8 mouse cellular contexts compared by ENCODE assay signal in genomic region chr5:31571023-31571608, GRCm38 (mm10). TPM values are rescaled to one million over a fixed set of nuclear protein-coding genes. Genes with fewer than 3 reads are reported as not detected.
DNase-seq lines count a peak whose midpoint lies in the region; ATAC-seq lines count a peak whose summit lies in the region.

No protein-coding gene starts in this region.

- peak; percentile 81 for ATAC-seq in heart, embryonic 12.5 days (ENCODE audit: insufficient number of reproducible peaks, low FRiP score)
- ATAC-seq in kidney, embryonic 15.5 days (replicated peaks; ENCODE audit: low FRiP score): 0 out of 2 replicates have a peak, but pooled peaks have one; percentile 25
- no peak for ATAC-seq in liver, embryonic 16.5 days (ENCODE audit: low read depth)
- ATAC-seq in neural tube, embryonic 13.5 days (ENCODE audit: low read depth): no peak

- peaks cover 44% of the 10 kb centered on the region for H3K4me1 ChIP-seq in heart, embryonic 12.5 days (replicated peaks)
- peaks cover 31% of the 10 kb centered on the region for H3K4me1 ChIP-seq in kidney, embryonic 15.5 days
- H3K4me1 ChIP-seq in liver, embryonic 16.5 days (ENCODE audit: control insufficient read depth, low read depth, low read length): no peaks in the 10 kb centered on the region
- peaks cover 13% of the 10 kb centered on the region for H3K4me1 ChIP-seq in neural tube, embryonic 13.5 days (replicated peaks)

- peak overlapping the region; percentile 72 for H3K9ac ChIP-seq in heart, embryonic 12.5 days
- H3K9ac ChIP-seq in kidney, embryonic 15.5 days: peak overlapping the region; percentile 12; the same call in 1 of the 2 replicates
- no peak overlapping the region for H3K9ac ChIP-seq in liver, embryonic 16.5 days (ENCODE audit: low read depth, low read length)
- peak overlapping the region; percentile 53 for H3K9ac ChIP-seq in neural tube, embryonic 13.5 days

- H3K27me3 ChIP-seq in heart, embryonic 12.5 days (replicated peaks): no peaks in the 10 kb centered on the region
- H3K27me3 ChIP-seq in kidney, embryonic 15.5 days: no peaks in the 10 kb centered on the region
- H3K27me3 ChIP-seq in liver, embryonic 16.5 days (ENCODE audit: control insufficient read depth, insufficient read depth, low read depth, low read length): no peaks in the 10 kb centered on the region
- no peaks in the 10 kb centered on the region for H3K27me3 ChIP-seq in neural tube, embryonic 13.5 days

- no peaks in the 10 kb centered on the region for H3K9me3 ChIP-seq in heart, embryonic 12.5 days (replicated peaks)
- no peaks in the 10 kb centered on the region for H3K9me3 ChIP-seq in kidney, embryonic 15.5 days (replicated peaks)
- H3K9me3 ChIP-seq in liver, embryonic 16.5 days (replicated peaks; ENCODE audit: control insufficient read depth, low read length): no peaks in the 10 kb centered on the region
- no peaks in the 10 kb centered on the region for H3K9me3 ChIP-seq in neural tube, embryonic 13.5 days

- no peaks in the 10 kb centered on the region for H3K36me3 ChIP-seq in heart, embryonic 12.5 days
- H3K36me3 ChIP-seq in kidney, embryonic 15.5 days: no peaks in the 10 kb centered on the region
- no peaks in the 10 kb centered on the region for H3K36me3 ChIP-seq in liver, embryonic 16.5 days (ENCODE audit: control insufficient read depth, insufficient read depth)
- no peaks in the 10 kb centered on the region for H3K36me3 ChIP-seq in neural tube, embryonic 13.5 days

- peak; percentile 35 for DNase-seq in layer of hippocampus, adult 11-12 months (ENCODE audit: low spot score)
- no peak for DNase-seq in layer of hippocampus, postnatal 25 days (ENCODE audit: extremely low spot score in 1 of 2, low spot score in 1 of 2)
- DNase-seq in cerebellum, postnatal 25 days: peak; percentile 55 to 65
- DNase-seq in urinary bladder, postnatal 10 days (ENCODE audit: low spot score): no peak

- H3K27ac ChIP-seq in heart, embryonic 12.5 days (ENCODE audit: poor library complexity, severe bottlenecking): peak overlapping the region; percentile 100
- peak overlapping the region; percentile 79 for H3K27ac ChIP-seq in kidney, embryonic 15.5 days
- no peak overlapping the region; the same call in 1 of the 2 replicates for H3K27ac ChIP-seq in liver, embryonic 16.5 days (ENCODE audit: low read length)
- H3K27ac ChIP-seq in neural tube, embryonic 13.5 days (replicated peaks): no peak overlapping the region

- peak overlapping the region; percentile 64 for H3K4me2 ChIP-seq in heart, embryonic 12.5 days
- H3K4me2 ChIP-seq in kidney, embryonic 15.5 days: peak overlapping the region; percentile 46
- H3K4me2 ChIP-seq in liver, embryonic 16.5 days (ENCODE audit: low read depth, low read length): peak overlapping the region; percentile 4; the same call in 1 of the 2 replicates
- peak overlapping the region; percentile 43 for H3K4me2 ChIP-seq in neural tube, embryonic 13.5 days

- peak overlapping the region; percentile 22 for H3K4me3 ChIP-seq in heart, embryonic 12.5 days
- peak overlapping the region; percentile 4; the same call in 1 of the 2 replicates for H3K4me3 ChIP-seq in kidney, embryonic 15.5 days (replicated peaks)
- peak overlapping the region; percentile 25 for H3K4me3 ChIP-seq in liver, embryonic 16.5 days (ENCODE audit: low read depth, low read length)
- peak overlapping the region; percentile 8; the same call in 1 of the 2 replicates for H3K4me3 ChIP-seq in neural tube, embryonic 13.5 days

- 8% methylated on average over 20 of the region's 20 CpGs for WGBS in heart, embryonic 12.5 days
- 11% methylated on average over 20 of the region's 20 CpGs for WGBS in kidney, embryonic 15.5 days
- 5% methylated on average over 20 of the region's 20 CpGs for WGBS in liver, embryonic 16.5 days (ENCODE audit: insufficient replicate concordance)
- WGBS in neural tube, embryonic 13.5 days: 14% methylated on average over 20 of the region's 20 CpGs

RNA-seq across cellular contexts. Expression of gene Mrpl33, which starts 25.6 kb away (rescaled TPM):
- 100 to 1,000 TPM in 1 of 2 experiments, 10 to 100 TPM in 1; 92.2 to 110 TPM for total RNA-seq in layer of hippocampus, postnatal 25 days (2021)
- polyA plus RNA-seq in heart, embryonic 12.5 days (2016; fragmentation: Nextera tagmentation; extraction: Ambion mirVana): 372 TPM in 2 replicates
- polyA plus RNA-seq in kidney, embryonic 15.5 days (2015; fragmentation: Nextera tagmentation; extraction: Ambion mirVana): 272 and 284 TPM in 2 replicates
- polyA plus RNA-seq in liver, embryonic 16.5 days (2015; fragmentation: Nextera tagmentation; extraction: Ambion mirVana): 141 and 152 TPM in 2 replicates
- polyA plus RNA-seq in neural tube, embryonic 13.5 days (2015; fragmentation: Nextera tagmentation; extraction: Ambion mirVana): 201 and 240 TPM in 2 replicates

RNA-seq across cellular contexts. Expression of gene Supt7l, which starts 43.5 kb away (rescaled TPM):
- 10 to 100 TPM; 17.4 to 18.3 TPM for total RNA-seq in layer of hippocampus, postnatal 25 days (2021)
- 18.2 and 20.4 TPM in 2 replicates for polyA plus RNA-seq in heart, embryonic 12.5 days (2016; fragmentation: Nextera tagmentation; extraction: Ambion mirVana)
- polyA plus RNA-seq in kidney, embryonic 15.5 days (2015; fragmentation: Nextera tagmentation; extraction: Ambion mirVana): 24.7 and 28.9 TPM in 2 replicates
- 7.5 and 8.4 TPM in 2 replicates for polyA plus RNA-seq in liver, embryonic 16.5 days (2015; fragmentation: Nextera tagmentation; extraction: Ambion mirVana)
- polyA plus RNA-seq in neural tube, embryonic 13.5 days (2015; fragmentation: Nextera tagmentation; extraction: Ambion mirVana): 27.0 and 27.5 TPM in 2 replicates

RNA-seq across cellular contexts. Expression of gene Slc4a1ap, which starts 44.3 kb away (rescaled TPM):
- total RNA-seq in layer of hippocampus, postnatal 25 days (2021): 10 to 100 TPM; 49.3 to 50.1 TPM
- polyA plus RNA-seq in heart, embryonic 12.5 days (2016; fragmentation: Nextera tagmentation; extraction: Ambion mirVana): 24.3 and 24.8 TPM in 2 replicates
- polyA plus RNA-seq in kidney, embryonic 15.5 days (2015; fragmentation: Nextera tagmentation; extraction: Ambion mirVana): 36.7 and 38.9 TPM in 2 replicates
- polyA plus RNA-seq in liver, embryonic 16.5 days (2015; fragmentation: Nextera tagmentation; extraction: Ambion mirVana): 10.6 and 11.0 TPM in 2 replicates
- 32.0 and 39.7 TPM in 2 replicates for polyA plus RNA-seq in neural tube, embryonic 13.5 days (2015; fragmentation: Nextera tagmentation; extraction: Ambion mirVana)

Comparison
In these comparisons a context has a peak if more than half of its experiments do, and no peak if none do; other contexts are left out.
1. DNase-seq: peak in layer of hippocampus, adult 11-12 months (single experiment) and cerebellum, postnatal 25 days (2 of 2); none in layer of hippocampus, postnatal 25 days (0 of 2) and urinary bladder, postnatal 10 days (single experiment).
2. ATAC-seq: peak in heart, embryonic 12.5 days (single experiment) and kidney, embryonic 15.5 days (single experiment); none in liver, embryonic 16.5 days (single experiment) and neural tube, embryonic 13.5 days (single experiment).
3. H3K27ac ChIP-seq: peak in heart, embryonic 12.5 days (single experiment) and kidney, embryonic 15.5 days (single experiment); none in liver, embryonic 16.5 days (single experiment) and neural tube, embryonic 13.5 days (single experiment).
4. H3K4me2 ChIP-seq: peak in every context shown above with its lines; median percentile 64 in heart, embryonic 12.5 days; 46 in kidney, embryonic 15.5 days; 43 in neural tube, embryonic 13.5 days; 4 in liver, embryonic 16.5 days.
5. Peak in every context shown above with its lines, with median percentiles within 50 percentile points of each other: H3K4me3 ChIP-seq.